Mouse (Mus musculus) testis, adult 2 months (tissue): Measurements from ENCODE around the gene Dglucy. TPM values are rescaled to one million over a fixed set of nuclear protein-coding genes. Genes with fewer than 3 reads are reported as not detected.

Experiments
- H3K27ac ChIP-seq: fragments of 200-500 bp; 2 replicates; pipeline ENCODE4 v1.5.1; 2012; ENCODE audit warnings: low read depth, low read length; ENCODE audit not compliant: control insufficient read depth, insufficient read depth
- H3K27me3 ChIP-seq: fragments of 200-500 bp; 2 replicates; pipeline ENCODE4 v1.6.1; 2012; ENCODE audit warnings: mild to moderate bottlenecking, low read length, moderate library complexity; ENCODE audit not compliant: control insufficient read depth, insufficient read depth
- H3K36me3 ChIP-seq: fragments of 200-500 bp; 2 replicates; pipeline ENCODE4 v1.6.1; 2012; ENCODE audit warnings: mild to moderate bottlenecking, low read length; ENCODE audit not compliant: control insufficient read depth, insufficient read depth
- H3K4me1 ChIP-seq: fragments of 200-500 bp; 2 replicates; pipeline ENCODE4 v1.6.1; 2012; ENCODE audit warnings: low read length; ENCODE audit not compliant: control insufficient read depth, insufficient read depth
- H3K4me3 ChIP-seq: fragments of 200-500 bp; 2 replicates; pipeline ENCODE4 v1.5.1; 2012; ENCODE audit warnings: low read depth, mild to moderate bottlenecking, low read length, moderate library complexity, mixed read lengths; ENCODE audit not compliant: control insufficient read depth
- CTCF ChIP-seq: fragments of 200-500 bp; IDR thresholded peaks from 2 replicates; pipeline ENCODE4 v1.5.1; 2012; ENCODE audit warnings: low read depth, mild to moderate bottlenecking, inconsistent platforms, low read length, moderate library complexity; ENCODE audit not compliant: control insufficient read depth, insufficient read depth, insufficient replicate concordance
- POLR2A ChIP-seq: fragments of 200-500 bp; IDR thresholded peaks from 2 replicates; pipeline ENCODE4 v1.6.1; 2012; ENCODE audit warnings: low read depth, mild to moderate bottlenecking, inconsistent platforms, low read length, moderate library complexity; ENCODE audit not compliant: control insufficient read depth
- polyA plus RNA-seq: library from polyadenylated mRNA; depleted of rRNA; stranded (reverse); fragments of >200 nt; gene quantifications from 2 replicates; pipeline ENCODE4 v1.2.3, GENCODE M21; 2012

Gene Dglucy
- polyA plus RNA-seq, 1 experiment = 1.0 TPM

- Histone ChIP-seq H3K27me3 (no peaks in the 10 kb centered on the region), H3K4me3 (no peak overlapping the region), H3K36me3 (no peaks in the 10 kb centered on the region), H3K4me1 (no peaks in the 10 kb centered on the region), H3K27ac (no peak overlapping the region)
- TF ChIP-seq CTCF (no peak), POLR2A (no peak)
These were observed 29.9 kb downstream of the Dglucy start for GRCm38 (mm10) chr12:100808609-100809280.

- H3K4me1 ChIP-seq = no peaks in the 10 kb centered on the region
- H3K36me3 ChIP-seq = no peaks in the 10 kb centered on the region
- TF ChIP-seq CTCF (no peak), POLR2A (no peak)
These were observed 31.7 kb downstream of the Dglucy start for GRCm38 (mm10) chr12:100810542-100810941.

GRCm38 (mm10) chr12:100813901-100814300 is 35.0 kb downstream of the Dglucy start:
- Histone ChIP-seq H3K27ac (no peak overlapping the region), H3K4me3 (no peak overlapping the region), H3K4me1 (no peaks in the 10 kb centered on the region), H3K36me3 (no peaks in the 10 kb centered on the region), H3K27me3 (no peaks in the 10 kb centered on the region)
- no peak for TF ChIP-seq POLR2A
- TF ChIP-seq CTCF = no peak

More at GRCm38 (mm10) chr12:100810542-100810941, 31.7 kb downstream of the Dglucy start:
- no peaks in the 10 kb centered on the region for H3K27me3 ChIP-seq
- no peak overlapping the region for H3K4me3 ChIP-seq
- no peak overlapping the region for H3K27ac ChIP-seq

- TF ChIP-seq CTCF (no peak), POLR2A (no peak)
- Histone ChIP-seq H3K4me3 (no peak overlapping the region), H3K4me1 (no peaks in the 10 kb centered on the region), H3K36me3 (no peaks in the 10 kb centered on the region), H3K27ac (no peak overlapping the region), H3K27me3 (no peaks in the 10 kb centered on the region)
These were observed 35.8 kb downstream of the Dglucy start for GRCm38 (mm10) chr12:100814671-100815070.

GRCm38 (mm10) chr12:100816906-100817305 is 38.0 kb downstream of the Dglucy start:
- Histone ChIP-seq H3K27me3 (no peaks in the 10 kb centered on the region), H3K27ac (no peak overlapping the region), H3K36me3 (no peaks in the 10 kb centered on the region), H3K4me3 (no peak overlapping the region), H3K4me1 (no peaks in the 10 kb centered on the region)
- TF ChIP-seq CTCF (no peak), POLR2A (no peak)

- H3K27me3 ChIP-seq = no peaks in the 10 kb centered on the region
- no peak overlapping the region for H3K27ac ChIP-seq
- no peaks in the 10 kb centered on the region for H3K4me1 ChIP-seq
- H3K36me3 ChIP-seq = no peaks in the 10 kb centered on the region
- no peak for TF ChIP-seq POLR2A
- no peak for TF ChIP-seq CTCF
- no peak overlapping the region for H3K4me3 ChIP-seq
These were observed 41.1 kb downstream of the Dglucy start for GRCm38 (mm10) chr12:100819965-100820364.

GRCm38 (mm10) chr12:100831021-100831420 is 52.2 kb downstream of the Dglucy start:
- no peaks in the 10 kb centered on the region for H3K36me3 ChIP-seq

More at GRCm38 (mm10) chr12:100831021-100831420, 52.2 kb downstream of the Dglucy start:
- Histone ChIP-seq H3K27me3 (no peaks in the 10 kb centered on the region), H3K4me3 (no peak overlapping the region), H3K4me1 (no peaks in the 10 kb centered on the region), H3K27ac (no peak overlapping the region)
- TF ChIP-seq CTCF (no peak), POLR2A (no peak)
